Mouse (Mus musculus): ENCODE results near the gene Ndufb3.

GRCm38 (mm10) chr1:58582611-58583010 is 3.6 kb upstream of the Ndufb3 start:
- no peak for TF ChIP-seq CTCF (IDR thresholded peaks at IDR 0.05; ENCODE audit: borderline replicate concordance, extremely low read depth, insufficient read depth, insufficient read length)
- no peak for TF ChIP-seq POLR2A (IDR thresholded peaks at IDR 0.05; ENCODE audit: borderline replicate concordance, extremely low read depth, insufficient read depth, insufficient read length, poor library complexity, severe bottlenecking)

Data from brain, embryonic 14.5 days (tissue).